Mouse (Mus musculus) C2C12 (cell line): ENCODE data around the gene Ddx21.

Experiments
- MYOD1 ChIP-seq: IDR thresholded peaks from one replicate; pipeline ENCODE4 v1.6.1; 2011; ENCODE audit warnings: low read depth; ENCODE audit not compliant: control insufficient read depth, insufficient read length
- MYOG ChIP-seq: IDR thresholded peaks from one replicate; pipeline ENCODE4 v1.6.1; 2011; ENCODE audit not compliant: control insufficient read depth, insufficient read length; ENCODE audit errors: extremely low read depth

DNA sequence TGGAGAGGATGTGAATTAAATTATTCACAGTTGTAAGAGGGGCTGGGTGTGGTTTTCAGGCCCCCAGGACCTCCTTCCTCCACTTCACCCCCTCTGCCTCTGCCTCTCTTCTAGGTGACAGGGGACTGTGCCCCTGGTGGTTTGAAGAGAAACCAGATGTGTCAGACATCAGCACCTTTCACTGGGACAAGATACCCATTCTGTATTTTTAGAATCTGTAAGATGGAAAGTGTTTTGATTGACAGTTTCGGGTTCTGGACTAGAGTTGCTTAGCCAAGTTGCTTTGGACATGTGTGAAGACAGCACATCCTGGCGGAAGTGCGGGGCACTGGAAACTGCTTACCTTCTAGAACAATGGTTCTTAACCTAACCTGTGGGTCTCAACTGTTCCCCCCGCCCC lies 57.8 kb downstream of the Ddx21 start:
- TF ChIP-seq MYOD1 = no peak
- TF ChIP-seq MYOG = no peak
